Mouse (Mus musculus) layer of hippocampus, adult 11-12 months (tissue): ENCODE measurements around the gene Itfg1.

ENCODE experiments used
- DNase-seq: peaks from one replicate; pipeline ENCODE4 v3.0.0; 2022; ENCODE audit warnings: low spot score

Itfg1 gene

GRCm38 (mm10) chr8:85730545-85730944 lies 110.2 kb downstream of the Itfg1 start:
- no peak for DNase-seq

GRCm38 (mm10) chr8:85717271-85717670 lies 123.5 kb downstream of the Itfg1 start:
- no peak for DNase-seq

- no peak for DNase-seq
Observed at GRCm38 (mm10) chr8:85716696-85717095, 124.0 kb downstream of the Itfg1 start.

GRCm38 (mm10) chr8:85706988-85707387 lies 133.7 kb downstream of the Itfg1 start:
- DNase-seq: no peak

GRCm38 (mm10) chr8:85700751-85701351 lies 139.9 kb downstream of the Itfg1 start, which contains the start of gene Neto2:
Neto2 (minus strand) TSS chr8:85700924.
- peak; percentile 77 for DNase-seq

GRCm38 (mm10) chr8:85700101-85700750 lies 140.5 kb downstream of the Itfg1 start:
- peak; percentile 26 for DNase-seq

GRCm38 (mm10) chr8:85699051-85699450 lies 141.7 kb downstream of the Itfg1 start:
- DNase-seq: peak; percentile 60
